Mouse (Mus musculus) kidney, adult 11 months (tissue): ENCODE data around the gene Stip1.
A peak's percentile ranks its signal among the peaks of the same experiment; 100 is the strongest.
"Not testable (repeated sequence)": the region's sequence is repeated elsewhere in the genome, so short reads cannot be mapped to it uniquely, and the experiment has no call there.

ENCODE experiments used
- DNase-seq: peaks from one replicate; pipeline ENCODE4 v3.0.0; 2022

Gene Stip1

DNA sequence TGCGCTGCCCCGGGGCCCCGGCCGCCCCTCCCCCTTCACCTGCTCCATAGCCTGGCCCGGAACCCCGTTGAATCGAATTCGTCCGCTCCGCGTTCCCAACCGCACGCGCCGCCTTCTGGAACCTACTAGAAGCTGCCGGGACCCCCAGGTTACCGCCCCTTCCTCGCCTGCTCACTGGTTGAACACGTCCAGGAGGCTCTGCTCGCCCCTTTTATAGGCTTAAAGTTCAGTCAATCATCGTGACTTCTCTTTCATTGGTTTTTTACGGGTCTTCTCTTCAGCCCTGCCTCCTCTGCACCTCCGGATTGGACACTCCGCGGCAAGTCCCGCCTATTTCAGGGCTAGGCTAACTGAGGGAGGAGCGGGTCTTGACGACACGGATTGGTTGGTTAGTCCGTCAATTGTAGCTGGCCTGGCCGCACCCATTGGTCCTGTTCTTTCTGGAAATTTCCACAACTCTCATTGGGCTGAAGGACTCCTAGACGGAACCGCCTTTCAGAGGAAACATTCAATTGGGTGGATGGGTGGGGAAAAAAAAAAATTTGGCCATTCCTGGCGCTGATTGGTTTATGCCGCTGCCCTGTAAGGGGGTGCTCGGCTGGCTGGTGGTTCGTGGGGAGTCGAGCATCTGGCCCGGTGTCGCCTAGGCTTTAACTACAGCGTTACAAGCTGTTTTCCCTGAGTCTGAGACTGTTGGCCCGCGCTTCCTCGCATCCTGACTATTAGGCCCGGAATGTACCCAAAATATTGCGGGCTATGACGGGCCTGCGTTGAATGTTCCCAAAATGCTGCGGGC lies at the start of gene Stip1:
Gene Stip1 (minus strand): TSS at position 127 of the 796 bp plus-strand sequence.
- DNase-seq, result peak; percentile 100

DNA sequence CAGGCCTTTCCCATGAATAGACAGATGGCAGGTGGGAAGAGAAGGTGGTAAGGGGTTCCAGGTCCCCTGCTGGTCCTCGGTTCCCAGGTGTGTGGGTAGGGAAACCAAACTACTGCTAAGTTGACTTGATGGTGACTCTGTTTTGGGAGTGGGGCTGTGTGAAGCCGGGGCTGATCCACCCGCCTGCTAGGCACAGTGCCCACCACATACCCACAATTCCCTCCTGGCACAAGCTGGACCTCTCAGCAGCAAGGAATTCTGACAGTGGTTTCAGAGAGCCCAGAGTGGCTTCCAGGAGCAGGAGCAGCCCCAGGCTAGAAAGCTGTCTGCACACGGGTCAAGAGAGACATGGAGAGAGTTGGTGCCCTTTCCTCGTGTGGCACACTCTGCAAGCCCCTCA lies 49.3 kb upstream of the Stip1 start:
- no peak for DNase-seq

DNA sequence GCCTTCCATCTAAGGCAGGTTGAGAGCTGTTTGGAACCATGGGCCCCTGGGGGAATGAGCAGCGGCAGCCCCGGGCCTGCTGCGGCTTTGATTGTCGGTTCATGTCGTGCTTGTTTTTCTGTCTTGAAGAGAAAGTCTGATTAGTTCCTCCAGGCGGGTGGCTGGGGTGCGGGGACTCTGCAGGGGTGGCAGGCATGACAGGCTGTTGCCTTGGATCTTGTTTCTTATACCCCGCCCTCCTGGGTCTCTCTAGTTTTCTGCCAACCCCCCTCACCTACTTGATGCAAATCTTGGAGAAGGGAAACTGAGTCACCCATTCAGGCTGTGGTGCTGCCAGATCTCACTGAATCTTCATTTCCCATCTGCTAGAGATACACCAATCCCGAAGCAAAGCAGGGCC lies 48.8 kb upstream of the Stip1 start:
- DNase-seq, result no peak

DNA sequence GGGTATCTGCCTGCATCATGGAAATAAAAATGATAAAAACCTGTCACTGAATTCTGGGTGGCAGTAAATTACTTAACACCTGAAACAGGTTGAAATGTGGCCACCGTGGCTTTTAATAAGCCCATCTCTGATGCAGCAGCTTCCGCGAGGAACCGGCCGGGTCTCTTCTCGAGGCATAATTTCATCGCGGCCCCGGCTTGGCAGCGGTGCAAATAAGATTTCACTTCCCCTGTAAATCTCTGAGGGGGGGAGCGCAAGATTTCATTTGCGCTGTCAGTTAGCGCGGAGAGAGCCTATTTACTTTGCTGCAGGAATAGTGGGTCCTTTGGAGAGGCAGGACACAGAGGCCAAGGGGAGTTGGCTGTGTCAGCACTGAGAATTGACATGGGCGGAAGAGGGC lies 45.0 kb upstream of the Stip1 start:
- DNase-seq, result no peak

DNA sequence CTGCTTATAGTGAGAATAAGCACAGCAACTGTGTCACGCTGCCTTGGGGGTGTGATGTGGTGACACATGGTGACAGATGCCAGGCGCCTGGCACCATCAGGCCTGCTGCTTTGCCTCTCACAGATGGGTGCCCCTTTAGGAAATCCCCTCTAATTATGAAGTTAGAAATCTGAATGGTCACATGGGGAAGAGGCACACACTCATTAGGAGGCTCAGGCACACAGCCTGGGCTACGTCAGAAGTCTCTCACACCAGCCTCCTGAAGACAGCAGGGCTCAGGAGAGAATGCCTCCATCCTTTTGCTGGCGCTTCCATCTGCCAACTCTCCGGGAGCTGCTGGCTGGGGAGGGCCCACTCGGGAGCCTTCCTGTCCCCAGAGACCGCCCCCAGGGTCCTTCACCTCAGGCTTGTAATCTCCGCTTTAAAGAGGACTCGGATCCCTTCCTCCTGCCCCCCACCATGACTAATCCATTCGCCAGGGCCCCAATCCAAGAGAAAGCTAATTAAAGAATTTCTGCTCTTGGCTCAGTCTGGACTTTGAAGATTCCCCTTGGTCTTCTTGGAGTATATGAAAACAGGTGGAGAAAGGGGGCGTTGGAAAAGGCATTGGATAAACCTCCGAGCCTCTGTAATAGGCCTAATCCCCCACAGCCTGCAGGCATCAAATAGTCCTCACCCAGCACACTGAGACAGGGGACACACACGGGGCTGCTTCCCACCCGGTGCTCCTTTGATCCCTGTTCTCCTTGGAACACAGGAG lies 43.4 kb upstream of the Stip1 start:
- DNase-seq, result no peak

DNA sequence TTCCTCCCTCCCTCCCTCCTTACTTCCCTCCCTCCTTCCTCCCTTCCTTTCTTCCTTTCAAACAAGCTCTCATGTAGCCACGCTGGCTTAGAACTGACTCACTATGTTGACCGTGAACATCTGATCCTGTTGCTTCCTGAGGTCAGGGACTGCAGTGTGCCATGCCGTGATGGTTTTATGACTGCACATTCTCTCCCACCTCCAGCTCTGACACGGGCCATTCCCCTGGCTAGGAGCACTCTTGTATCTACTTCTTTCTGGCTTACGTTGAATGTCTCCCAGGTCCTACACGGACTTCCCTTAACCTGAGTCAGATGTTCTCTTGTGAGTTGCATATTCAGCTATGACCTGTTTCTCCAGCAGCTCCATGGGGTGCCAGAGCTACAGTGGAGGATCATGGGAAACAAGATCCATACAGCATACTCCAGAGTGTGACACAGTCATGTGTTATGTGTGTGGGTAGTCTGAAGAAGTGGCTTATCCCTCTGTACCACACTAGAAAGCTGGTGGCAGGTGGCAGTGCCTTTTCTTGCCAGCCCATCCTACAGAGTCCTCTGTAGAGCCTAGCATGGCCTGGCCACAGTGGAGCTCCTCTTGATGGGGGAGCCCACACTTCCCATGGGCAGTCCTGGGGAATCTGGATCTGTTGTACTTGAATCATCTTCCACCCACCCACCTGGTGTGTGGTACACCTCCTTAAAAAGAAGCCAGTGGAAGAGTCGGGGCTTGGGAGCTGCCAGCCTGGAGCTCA lies 41.9 kb upstream of the Stip1 start:
- DNase-seq, result no peak

DNA sequence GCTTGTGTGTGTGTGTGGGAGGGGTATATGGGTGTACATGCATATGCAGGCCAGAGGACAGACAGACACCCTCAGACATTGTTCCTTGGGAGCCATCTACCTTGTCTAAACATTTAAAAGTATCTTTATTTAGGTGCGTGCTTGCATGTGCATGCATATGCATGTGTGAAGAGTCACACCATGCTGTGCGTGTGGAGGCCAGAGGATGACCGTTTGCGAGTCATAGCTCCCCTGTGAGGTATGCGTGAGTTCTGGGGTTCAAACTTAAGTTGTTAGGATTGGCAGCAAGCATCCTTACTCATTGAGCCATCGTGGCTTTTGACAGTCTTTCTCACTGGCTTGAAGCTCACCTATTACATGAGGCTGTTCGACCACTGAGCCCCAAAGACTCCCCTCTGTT lies 38.5 kb upstream of the Stip1 start:
- DNase-seq, result no peak

DNA sequence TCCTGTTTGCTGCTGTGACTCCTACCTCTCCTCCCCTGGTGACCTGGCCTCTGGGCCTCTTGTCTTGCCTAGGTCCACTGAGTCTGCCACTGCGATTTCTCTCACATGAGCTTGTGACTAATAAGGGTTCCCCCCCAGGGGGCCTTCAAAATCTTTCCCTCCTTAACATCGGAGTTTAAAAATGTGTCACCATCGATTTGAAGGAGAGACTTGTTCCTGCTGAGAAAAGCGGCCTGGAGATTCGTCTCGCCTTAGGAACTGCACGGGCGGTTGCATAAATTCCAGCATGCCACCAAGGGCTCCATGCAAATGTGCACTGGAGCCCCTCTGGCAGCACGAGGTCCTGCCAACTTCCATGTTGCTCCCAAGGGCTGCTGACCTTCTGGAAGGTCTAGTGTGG lies 37.9 kb upstream of the Stip1 start:
- DNase-seq, result peak; percentile 50

DNA sequence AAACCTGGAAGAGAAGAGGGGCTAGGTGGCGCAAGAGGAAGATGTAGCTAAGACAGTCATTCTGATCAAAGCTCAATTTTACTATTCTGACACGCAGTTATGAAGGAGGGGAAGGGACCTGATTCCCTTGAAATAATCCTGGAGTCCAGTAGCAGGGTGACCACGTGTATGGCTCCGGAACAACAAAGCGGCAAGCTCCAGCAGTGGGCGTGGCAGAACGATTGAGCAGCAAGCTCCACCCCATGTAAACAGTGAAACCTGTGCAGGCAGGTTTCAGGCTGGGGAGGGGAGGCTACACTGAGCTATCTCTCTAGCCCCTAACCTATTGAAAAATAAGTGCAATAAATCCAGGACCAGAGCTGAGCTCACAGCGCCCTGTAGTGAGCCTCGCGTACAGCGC lies 35.6 kb upstream of the Stip1 start:
- DNase-seq, result not testable (repeated sequence)

DNA sequence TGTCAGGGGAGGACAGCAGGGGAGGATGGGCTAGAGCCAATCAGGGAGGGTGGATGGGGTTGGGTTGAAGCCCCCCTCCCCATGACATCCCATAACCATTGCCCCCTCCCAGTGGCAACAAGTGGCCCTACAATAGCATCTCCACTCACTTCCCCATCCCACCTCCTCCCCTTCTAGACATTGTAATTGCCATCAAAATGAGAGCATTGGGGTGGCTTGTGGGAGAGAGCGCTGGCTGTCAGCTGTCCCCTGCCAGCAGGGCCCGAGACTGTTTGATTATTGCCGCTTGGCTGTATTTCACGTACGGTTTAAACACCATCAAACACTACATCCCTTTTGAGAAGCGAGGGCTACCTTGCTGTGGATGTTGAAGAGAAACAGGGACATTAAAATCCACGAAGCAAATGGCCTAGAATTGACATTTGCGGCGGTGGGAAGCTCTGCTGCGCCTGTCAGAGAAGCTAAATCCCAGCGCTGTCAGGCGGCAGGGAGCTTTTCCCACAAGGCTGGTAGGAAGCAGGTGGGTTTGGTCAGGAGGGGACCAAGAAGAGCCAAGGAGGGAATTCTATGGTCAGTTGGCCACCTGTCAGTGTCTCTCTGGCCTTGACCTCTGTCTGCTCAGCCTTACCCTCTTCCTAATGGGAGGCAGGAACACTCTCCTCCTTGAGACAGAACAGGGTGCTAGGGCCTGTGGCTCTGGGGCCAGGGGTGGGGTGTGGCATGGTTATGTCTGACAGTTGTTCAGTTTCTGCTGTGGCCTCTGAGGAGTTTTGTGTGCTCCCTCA lies 34.4 kb upstream of the Stip1 start:
- no peak for DNase-seq

DNA sequence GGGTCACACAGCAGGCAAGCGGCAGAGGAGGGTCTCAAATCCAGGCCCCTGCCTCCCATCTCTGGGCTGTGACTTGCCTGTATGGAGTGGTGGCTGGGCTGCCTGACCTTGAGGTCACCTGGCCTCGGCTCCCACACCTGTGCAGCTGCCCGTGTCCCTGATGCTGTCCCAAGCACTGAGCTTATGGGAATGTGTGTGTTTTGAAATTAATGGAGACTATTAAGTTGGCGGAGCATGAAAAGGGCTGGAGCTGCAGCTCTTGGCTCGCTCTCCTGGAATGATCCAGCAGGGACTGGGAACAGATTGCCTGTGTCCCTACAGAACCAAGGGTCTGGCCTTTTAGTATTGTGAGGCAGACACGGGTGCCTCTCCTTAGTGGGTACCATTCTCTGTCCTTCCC lies 32.5 kb upstream of the Stip1 start:
- peak; percentile 84 for DNase-seq

DNA sequence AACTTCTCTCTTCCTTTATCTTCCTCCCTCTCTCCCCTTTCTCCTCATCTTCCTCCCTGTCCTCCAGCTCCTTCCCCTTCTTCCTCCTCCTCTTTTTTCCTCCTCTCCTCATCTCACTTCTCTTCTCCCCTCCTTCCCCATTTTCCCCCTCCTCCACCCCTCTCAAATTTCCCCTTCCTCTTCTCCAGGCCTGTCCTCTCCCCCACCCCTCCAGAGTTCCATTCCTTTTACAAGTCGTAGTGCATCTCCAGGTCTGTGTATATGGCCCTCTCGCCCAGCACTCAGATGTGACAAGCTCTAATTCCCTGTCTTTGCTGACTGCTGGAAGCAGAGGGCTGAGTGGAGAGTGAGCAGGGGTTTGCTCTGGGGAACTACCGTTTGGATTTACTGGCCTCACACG lies 31.0 kb upstream of the Stip1 start:
- no peak for DNase-seq

DNA sequence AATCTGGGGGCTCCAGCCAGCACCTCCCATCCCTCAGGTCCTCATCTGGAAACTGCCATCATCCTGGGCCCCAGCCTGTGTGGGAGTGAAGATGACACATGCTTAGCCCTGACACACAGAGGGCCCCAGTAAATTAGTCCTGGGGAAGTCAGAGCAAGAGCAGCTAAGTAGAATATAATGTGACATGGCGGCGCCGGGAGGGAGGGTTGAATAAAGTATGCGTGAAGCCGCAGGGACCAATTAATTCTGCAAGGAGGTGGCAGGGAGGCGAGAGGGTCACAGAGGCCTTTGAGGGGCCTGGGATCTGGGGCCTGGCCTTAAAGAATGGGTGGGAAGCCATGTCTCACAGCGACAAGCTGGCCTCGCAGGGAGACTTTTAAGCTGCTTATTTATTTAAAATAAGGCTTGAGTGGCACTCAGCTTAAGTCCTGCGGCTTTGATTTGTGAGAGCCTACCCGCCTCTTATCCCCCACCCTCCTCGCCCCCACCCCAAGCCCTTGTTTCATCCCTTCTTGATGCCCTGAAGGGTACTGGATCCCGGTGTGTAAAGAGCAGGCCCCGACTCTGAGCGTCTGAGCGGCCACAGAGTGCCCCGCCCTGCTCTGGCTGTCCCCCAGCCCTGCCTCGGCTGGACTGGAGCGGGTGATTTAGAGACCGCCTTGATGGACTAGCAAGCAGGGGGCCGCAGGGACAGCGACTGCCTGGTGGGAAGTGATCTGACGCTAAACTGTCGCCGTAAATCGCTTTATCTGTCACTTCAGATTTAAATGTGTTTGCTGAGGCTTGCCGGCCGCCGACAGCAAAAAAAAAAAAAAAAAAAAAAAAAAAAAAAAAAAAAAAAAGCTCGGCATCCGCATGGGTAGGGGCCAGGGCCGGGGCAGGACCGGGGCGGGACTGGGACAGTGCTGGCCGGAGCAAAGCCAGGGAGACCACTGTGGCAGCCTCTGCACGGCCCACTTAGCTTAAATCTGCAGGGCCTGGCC lies 30.3 kb upstream of the Stip1 start:
- DNase-seq, result no peak

DNA sequence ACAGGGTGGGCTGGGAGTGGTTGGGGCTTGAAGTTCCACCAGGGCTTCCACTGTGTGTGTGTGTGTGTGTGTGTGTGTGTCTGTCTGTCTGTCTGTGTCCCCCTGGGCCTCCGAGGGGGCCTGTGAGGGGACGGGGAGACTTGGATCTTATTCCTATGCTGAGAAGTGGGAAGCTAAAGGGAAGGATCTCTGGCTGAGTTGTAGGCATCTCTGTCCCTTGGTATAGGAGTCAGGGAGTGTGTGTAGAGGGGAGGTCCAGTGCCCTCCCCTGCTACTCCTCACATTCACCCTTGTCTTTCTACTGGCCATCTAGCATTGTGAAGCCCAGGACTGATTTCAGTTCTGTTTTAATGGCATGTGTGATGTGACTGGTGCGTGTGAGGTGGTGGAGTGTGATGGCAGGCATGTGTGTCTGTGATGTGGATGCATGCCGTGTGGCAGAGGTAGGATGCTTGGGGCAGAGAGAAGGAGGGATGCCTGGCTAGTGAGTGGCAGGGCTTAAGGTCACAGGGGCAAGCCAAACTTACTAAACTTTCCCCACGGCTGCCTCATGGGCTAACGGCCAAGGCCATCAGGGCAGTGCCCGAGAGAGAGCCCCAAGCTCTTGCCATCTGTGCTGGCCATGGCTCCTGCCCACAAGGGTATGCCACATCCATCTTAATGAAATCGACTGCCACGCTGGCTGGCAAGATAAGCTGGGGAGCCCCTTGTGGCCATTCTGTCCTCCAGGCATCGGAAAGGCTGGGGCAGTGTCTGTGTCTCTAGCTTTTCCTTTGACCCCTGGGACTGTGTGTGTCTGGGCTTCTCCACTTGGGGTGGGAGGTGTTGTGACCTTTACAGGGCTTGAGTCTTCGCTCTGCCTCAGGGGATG lies 29.1 kb upstream of the Stip1 start:
- no peak for DNase-seq

DNA sequence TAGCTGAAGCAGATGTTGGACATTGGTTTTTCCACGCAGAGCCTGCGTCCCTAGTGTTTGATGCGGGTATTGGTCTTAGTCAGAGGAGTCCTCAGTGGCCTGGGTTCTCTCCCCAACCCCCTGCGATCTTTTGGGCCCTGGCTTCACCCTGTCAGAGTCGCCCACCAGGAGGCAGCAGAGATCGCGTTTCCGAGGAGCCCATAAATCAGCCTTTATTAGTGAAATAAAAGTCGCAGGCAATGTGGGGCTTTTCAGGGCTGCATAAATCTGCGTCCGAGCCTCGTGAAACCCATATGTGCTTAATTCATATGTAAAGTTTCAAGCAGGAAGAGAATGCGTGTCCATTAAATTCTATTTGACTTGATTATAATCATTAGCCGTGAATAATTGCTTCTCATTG lies 28.4 kb upstream of the Stip1 start:
- peak; percentile 57 for DNase-seq

DNA sequence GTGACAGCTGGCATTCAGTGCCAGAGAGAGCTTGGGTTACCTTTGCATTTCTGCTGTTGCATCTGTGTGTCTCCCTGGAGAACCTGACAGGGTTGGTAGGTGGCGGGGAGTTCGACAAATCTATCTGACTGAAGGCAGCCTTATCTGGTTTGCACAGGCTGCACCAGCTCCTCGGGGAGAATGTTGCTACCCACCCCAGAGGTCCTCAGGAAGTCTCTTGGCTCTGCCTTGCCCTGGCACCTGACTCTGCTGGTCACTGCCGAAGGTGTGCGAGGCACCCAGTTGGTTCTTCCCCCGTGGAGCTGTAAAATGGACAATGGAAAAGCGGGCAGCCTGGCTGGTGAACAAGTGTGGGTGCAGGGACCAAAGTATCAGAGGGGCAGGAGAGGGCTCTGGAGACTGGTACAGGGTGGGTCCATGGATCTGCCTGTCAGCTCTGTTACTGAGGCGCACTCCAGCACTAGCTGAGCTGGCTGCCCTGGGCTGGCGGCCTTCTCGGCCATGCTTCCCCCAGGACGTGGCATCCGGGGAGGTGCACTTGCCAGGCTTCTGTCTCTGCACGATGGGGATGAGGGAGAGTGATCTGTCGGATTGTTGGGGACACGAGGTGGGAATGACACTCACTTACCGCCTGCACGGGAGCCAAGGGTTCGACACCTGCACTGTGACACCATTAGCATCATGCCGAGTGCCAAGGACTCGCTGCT lies 27.7 kb upstream of the Stip1 start:
- DNase-seq, result no peak

DNA sequence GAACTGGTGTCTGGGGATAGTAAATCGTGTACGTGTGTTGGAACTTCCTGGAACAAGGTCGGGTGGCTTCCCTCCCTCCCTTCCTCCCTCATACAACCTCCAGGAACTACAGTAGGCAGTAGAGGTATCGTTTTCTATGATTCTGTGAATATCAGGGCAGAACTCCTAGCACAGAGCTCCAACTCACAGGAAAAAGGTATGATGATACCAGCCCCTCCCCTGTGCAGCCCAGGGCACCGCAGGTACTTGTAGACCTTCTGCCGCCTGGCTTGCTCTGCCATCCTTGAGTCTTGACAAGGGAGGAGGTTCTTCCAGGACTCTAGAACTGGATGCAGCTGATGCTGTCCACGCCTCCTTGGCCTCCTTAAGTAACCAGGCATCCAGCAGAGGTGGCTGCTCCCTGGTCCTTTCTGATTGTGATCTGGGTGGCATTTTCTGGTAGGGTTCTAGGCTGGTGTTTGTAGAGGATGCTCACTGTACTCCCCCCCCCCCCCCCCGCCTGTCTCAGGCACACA lies 27.1 kb upstream of the Stip1 start:
- no peak for DNase-seq

DNA sequence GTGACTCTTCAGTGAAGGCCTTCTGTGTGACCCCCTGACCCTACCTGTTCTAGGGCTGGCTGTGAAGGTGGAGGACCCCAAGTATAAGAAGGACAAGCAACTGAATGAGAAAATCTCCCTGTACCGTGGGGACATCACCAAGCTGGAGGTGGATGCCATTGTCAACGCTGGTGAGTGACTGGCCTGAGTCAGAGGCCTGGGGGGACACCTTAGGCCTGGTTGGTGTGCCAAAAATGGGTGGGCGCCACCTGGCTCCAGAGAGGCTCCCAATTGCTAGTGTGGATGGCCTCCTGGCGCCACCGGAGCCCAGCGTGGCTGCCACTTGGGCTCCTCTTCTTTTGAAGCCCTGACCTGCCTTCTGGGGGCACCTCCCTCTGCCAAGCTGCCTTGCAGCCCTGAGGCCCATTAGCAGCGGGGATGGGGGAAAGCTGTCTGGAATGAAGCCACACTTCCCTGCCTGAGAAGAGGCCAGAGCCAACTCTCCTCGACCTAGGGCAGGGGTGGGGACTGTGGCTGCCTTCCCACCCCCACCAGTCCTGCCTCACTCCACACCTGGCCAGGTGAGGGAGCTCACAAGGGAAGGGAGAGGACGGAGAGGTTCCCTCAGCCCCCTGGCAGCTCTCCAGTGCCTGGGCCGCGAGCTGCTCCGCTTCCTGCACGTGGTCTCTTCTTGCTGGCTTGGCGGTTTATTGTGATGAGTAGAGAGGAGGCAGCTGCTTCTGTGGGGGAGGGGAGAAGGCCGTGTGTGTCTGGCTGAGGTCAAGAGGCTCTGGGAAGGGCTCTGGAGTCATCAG lies 26.5 kb upstream of the Stip1 start:
- peak; percentile 80 for DNase-seq

DNA sequence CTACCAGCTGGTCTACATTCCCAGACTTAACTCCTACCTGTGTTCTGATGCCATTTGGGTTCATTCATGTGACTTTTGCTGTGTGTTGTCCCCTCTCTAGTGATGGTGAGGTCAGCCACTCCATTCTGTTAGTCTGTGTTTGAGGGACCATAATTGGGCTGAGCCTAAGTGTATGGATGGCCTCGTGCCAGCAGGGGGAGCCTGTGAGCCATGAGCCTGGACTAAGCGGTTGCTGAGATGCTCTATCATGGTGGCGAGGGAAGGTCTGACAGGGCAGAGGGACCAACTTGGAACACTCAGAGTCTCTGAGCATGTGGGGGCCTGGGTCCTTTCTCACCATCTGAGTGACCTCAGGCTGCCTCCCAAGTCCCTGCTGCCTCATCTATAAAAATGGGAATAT lies 24.8 kb upstream of the Stip1 start:
- DNase-seq, result peak; percentile 71
